In genomic region chr10:82354083-82355010, GRCm38 (mm10) we compare ENCODE assay signal across 8 mouse cellular contexts. TPM values are rescaled to one million over a fixed set of nuclear protein-coding genes. Genes with fewer than 3 reads are reported as not detected.
DNase-seq lines count a peak whose midpoint lies in the region; ATAC-seq and TF ChIP-seq lines count a peak whose summit lies in the region.

Gene Gm4924 (plus strand): TSS chr10:82354255.

- intact Hi-C loops in heart, postnatal 36 days (cut with DNase I) = loop anchor here (5.0 kb wide), 1 partner anchor 112 kb away; the partner anchor contains the start of gene Zfp938

- peak; percentile 89 for DNase-seq in ES-E14 (ENCODE audit: low read depth, low spot score)
- peak; percentile 81 for DNase-seq in cerebellum, adult 11 months
- DNase-seq in heart, postnatal 36 days = peak; percentile 76 to 82
- peak; percentile 80 to 89 for DNase-seq in layer of hippocampus, adult 2 months (ENCODE audit: low spot score in 2 of 2)
- DNase-seq in lung, embryonic 14.5 days = peak; percentile 91
- DNase-seq in thymus, adult 2 months = peak; percentile 87

- ATAC-seq in forebrain, embryonic 16.5 days = peak; percentile 100
- peak; percentile 100 for ATAC-seq in lung, embryonic 14.5 days (ENCODE audit: insufficient read depth)

- peak within 1 kb of the TSS; percentile 87 to 98 for H3K4me3 ChIP-seq in ES-E14 (ENCODE audit: insufficient read depth in 1 of 2, low read depth in 1 of 2, low read length in 2 of 2, poor library complexity in 1 of 2, severe bottlenecking in 1 of 2)
- peak within 1 kb of the TSS; percentile 52 for H3K4me3 ChIP-seq in forebrain, embryonic 16.5 days (replicated peaks; ENCODE audit: low read length)
- H3K4me3 ChIP-seq in layer of hippocampus, adult 2 months = peak within 1 kb of the TSS; percentile 96
- H3K4me3 ChIP-seq in lung, embryonic 14.5 days (ENCODE audit: low read depth, low read length) = peak within 1 kb of the TSS; percentile 62
- peak within 1 kb of the TSS; percentile 75 for H3K4me3 ChIP-seq in olfactory bulb, adult 2 months (ENCODE audit: insufficient read depth, low read depth, low read length)
- H3K4me3 ChIP-seq in thymus, adult 2 months (ENCODE audit: control insufficient read depth, insufficient read depth, low read length) = peak within 1 kb of the TSS; percentile 98

- H3K4me1 ChIP-seq in ES-E14 (ENCODE audit: control insufficient read depth in 2 of 2, insufficient read depth in 2 of 2, low read length in 2 of 2, poor library complexity in 1 of 2) = peaks cover 4% of the 10 kb centered on the region in 2 experiments; a peak in 1 of 4 replicates
- H3K4me1 ChIP-seq in forebrain, embryonic 16.5 days (replicated peaks; ENCODE audit: control insufficient read depth, insufficient read depth, low read length) = no peaks in the 10 kb centered on the region
- H3K4me1 ChIP-seq in lung, embryonic 14.5 days (ENCODE audit: insufficient read depth) = no peaks in the 10 kb centered on the region
- H3K4me1 ChIP-seq in olfactory bulb, adult 2 months (ENCODE audit: control insufficient read depth, insufficient read depth, low read length) = no peaks in the 10 kb centered on the region
- no peaks in the 10 kb centered on the region for H3K4me1 ChIP-seq in thymus, adult 2 months (replicated peaks; ENCODE audit: control insufficient read depth, insufficient read depth, low read length)

- no peaks in the 10 kb centered on the region; the same call in 1 of the 2 replicates for H3K36me3 ChIP-seq in ES-E14 (ENCODE audit: control insufficient read depth, insufficient read depth, low read length, poor library complexity, severe bottlenecking)
- H3K36me3 ChIP-seq in forebrain, embryonic 16.5 days (ENCODE audit: control insufficient read depth, insufficient read depth) = no peaks in the 10 kb centered on the region
- H3K36me3 ChIP-seq in lung, embryonic 14.5 days (ENCODE audit: insufficient read depth) = no peaks in the 10 kb centered on the region
- no peaks in the 10 kb centered on the region for H3K36me3 ChIP-seq in thymus, adult 2 months (ENCODE audit: control insufficient read depth, insufficient read depth, low read length)

- no peaks in the 10 kb centered on the region for H3K9me3 ChIP-seq in ES-E14 (ENCODE audit: control insufficient read depth, insufficient read depth, low read depth, low read length)
- H3K9me3 ChIP-seq in forebrain, embryonic 16.5 days (ENCODE audit: control insufficient read depth, low read length) = peaks cover 24% of the 10 kb centered on the region
- no peaks in the 10 kb centered on the region; the same call in 1 of the 2 replicates for H3K9me3 ChIP-seq in lung, embryonic 14.5 days (ENCODE audit: low read depth, low read length)

- no peaks in the 10 kb centered on the region for H3K27me3 ChIP-seq in forebrain, embryonic 16.5 days (replicated peaks; ENCODE audit: control insufficient read depth, insufficient read depth, low read length)
- no peaks in the 10 kb centered on the region for H3K27me3 ChIP-seq in lung, embryonic 14.5 days (ENCODE audit: insufficient read depth, low read length)
- H3K27me3 ChIP-seq in thymus, adult 2 months (ENCODE audit: control insufficient read depth, insufficient read depth, low read length) = no peaks in the 10 kb centered on the region

- 0 out of 2 replicates have a peak, but pooled peaks have one; percentile 8 for TF ChIP-seq CTCF in layer of hippocampus, adult 2 months (conservative IDR thresholded peaks at IDR 0.05)
- TF ChIP-seq CTCF in lung, embryonic 14.5 days (IDR thresholded peaks at IDR 0.05; ENCODE audit: low read depth) = no peak
- no peak for TF ChIP-seq CTCF in olfactory bulb, adult 2 months (IDR thresholded peaks at IDR 0.05; ENCODE audit: insufficient read depth, low read depth, low read length)
- no peak for TF ChIP-seq CTCF in thymus, adult 2 months (IDR thresholded peaks at IDR 0.05; ENCODE audit: borderline replicate concordance, control insufficient read depth, extremely low read depth, insufficient read depth, low read length, poor library complexity)

- in situ Hi-C loops in ES-E14 (cut with MboI; ENCODE audit: low sequenced_read_pairs in 2 of 2, unreplicated experiment in 2 of 2) = no loop called here

- peak within 1 kb of the TSS; percentile 89 for H3K27ac ChIP-seq in ES-E14 (ENCODE audit: insufficient read depth, low read depth, low read length, poor library complexity, severe bottlenecking)
- peak within 1 kb of the TSS; percentile 95 for H3K27ac ChIP-seq in forebrain, embryonic 16.5 days (ENCODE audit: low read length)
- peak within 1 kb of the TSS; percentile 96 for H3K27ac ChIP-seq in layer of hippocampus, adult 2 months
- H3K27ac ChIP-seq in lung, embryonic 14.5 days (ENCODE audit: low read depth) = peak within 1 kb of the TSS; percentile 90
- peak within 1 kb of the TSS; percentile 89 for H3K27ac ChIP-seq in olfactory bulb, adult 2 months (ENCODE audit: insufficient read depth, low read depth, low read length)
- peak within 1 kb of the TSS; percentile 90 for H3K27ac ChIP-seq in thymus, adult 2 months (ENCODE audit: control insufficient read depth, insufficient read depth, low read length)

- peak; percentile 62 for TF ChIP-seq POLR2A in olfactory bulb, adult 2 months (IDR thresholded peaks at IDR 0.05; ENCODE audit: insufficient read depth, low read depth, low read length)
- TF ChIP-seq POLR2A in thymus, adult 2 months (IDR thresholded peaks at IDR 0.05; ENCODE audit: control insufficient read depth, extremely low read depth, insufficient read depth, low read length, poor library complexity) = peak; percentile 41

- 4% methylated on average over 34 of the region's 34 CpGs for WGBS in forebrain, embryonic 16.5 days
- 4% methylated on average over 34 of the region's 34 CpGs for WGBS in lung, embryonic 14.5 days
- WGBS in olfactory bulb, adult 2 months = 2% methylated on average over 34 of the region's 34 CpGs
- WGBS in thymus, adult 2 months = 6% methylated on average over 34 of the region's 34 CpGs

- H3K9ac ChIP-seq in ES-E14 (ENCODE audit: insufficient read depth, low read depth, low read length, poor library complexity, severe bottlenecking) = peak within 1 kb of the TSS; percentile 95
- H3K9ac ChIP-seq in forebrain, embryonic 16.5 days (replicated peaks; ENCODE audit: low read depth, low read length) = peak within 1 kb of the TSS; percentile 70
- peak within 1 kb of the TSS; percentile 69 for H3K9ac ChIP-seq in lung, embryonic 14.5 days

- H3K4me2 ChIP-seq in forebrain, embryonic 16.5 days (ENCODE audit: low read length) = peak within 1 kb of the TSS; percentile 57
- H3K4me2 ChIP-seq in lung, embryonic 14.5 days = peak within 1 kb of the TSS; percentile 61

TF ChIP-seq in ES-E14, 5 proteins besides CTCF, POLR2A, EP300 and RAD21:
- peak; percentile 76; the same call in 1 of the 2 replicates for TF ChIP-seq CHD2 (IDR thresholded peaks at IDR 0.05; ENCODE audit: low read depth, low read length)
- TF ChIP-seq ZC3H11A (IDR thresholded peaks at IDR 0.05; ENCODE audit: borderline replicate concordance, low read depth, low read length) = no peak
- TF ChIP-seq ZNF384 (IDR thresholded peaks at IDR 0.05; ENCODE audit: low read depth, low read length) = no peak
- TF ChIP-seq HCFC1 (IDR thresholded peaks at IDR 0.05; ENCODE audit: borderline replicate concordance, insufficient read depth, low read length) = 0 out of 2 replicates have a peak, but pooled peaks have one; percentile 58
- TF ChIP-seq MAFK (IDR thresholded peaks at IDR 0.05; ENCODE audit: insufficient read depth, low read depth, low read length) = no peak

RNA-seq across cellular contexts. Expression of gene Gm4924, which starts in this region (rescaled TPM):
- total RNA-seq in ES-E14 (2012; rRNA removed) = 17.0 and 19.8 TPM in 2 replicates
- polyA plus RNA-seq in forebrain, embryonic 16.5 days (2015; fragmentation: Nextera tagmentation; extraction: Ambion mirVana) = 9.3 and 14.5 TPM in 2 replicates
- total RNA-seq in heart, postnatal 36 days (2021) = 1 to 10 TPM; 1.6 to 2.1 TPM
- 10 to 100 TPM in 1 of 2 experiments, 1 to 10 TPM in 1; 8.9 to 10.3 TPM for total RNA-seq in layer of hippocampus, adult 2 months (2021)
- 9.6 and 9.8 TPM in 2 replicates for polyA plus RNA-seq in lung, embryonic 14.5 days (2014; fragmentation: Nextera tagmentation; extraction: Ambion mirVana)
- polyA plus RNA-seq in olfactory bulb, adult 2 months (2012; ENCODE audit: insufficient read depth, insufficient read length, low replicate concordance, missing spikeins) = not detected in 2 replicates
- 0.18 and 0.46 TPM in 2 replicates for polyA plus RNA-seq in thymus, adult 2 months (2012; rRNA removed)

Comparison
In these comparisons a context has a peak if more than half of its experiments do, and no peak if none do; other contexts are left out.
1. Peak in every context shown above with its lines: DNase-seq, ATAC-seq, H3K4me3 ChIP-seq and H3K27ac ChIP-seq.
2. Peak in DNase-seq, H3K4me3 ChIP-seq and H3K27ac ChIP-seq in thymus, adult 2 months; RNA of the gene not detected or under 1 TPM.